Mouse (Mus musculus): Measurements from ENCODE around the gene Cadps2.

The Cadps2 gene

GRCm38 (mm10) chr6:23762204-23762603 lies 77.0 kb downstream of the Cadps2 start:
- DNase-seq (ENCODE audit: low read depth, low spot score): no peak

DNA sequence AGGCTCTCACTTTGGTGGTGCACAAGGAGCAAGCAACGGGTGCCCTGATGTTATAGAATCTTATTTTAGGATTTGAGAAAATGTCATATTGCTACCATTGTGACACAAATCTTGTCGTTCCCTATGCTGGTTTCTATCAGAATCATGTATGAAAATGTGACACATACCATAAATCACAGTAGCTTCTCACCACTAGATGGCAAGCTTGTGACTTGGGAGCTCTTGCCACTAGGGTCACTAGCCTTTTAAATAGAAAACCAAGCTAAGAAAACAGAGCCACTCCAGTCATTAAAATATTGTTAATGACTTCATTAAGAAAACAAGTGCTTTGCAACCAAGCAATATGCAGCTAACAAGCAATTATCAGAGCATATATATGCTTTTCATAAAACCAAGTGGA lies 81.0 kb downstream of the Cadps2 start:
- DNase-seq (ENCODE audit: low read depth, low spot score): no peak

DNA sequence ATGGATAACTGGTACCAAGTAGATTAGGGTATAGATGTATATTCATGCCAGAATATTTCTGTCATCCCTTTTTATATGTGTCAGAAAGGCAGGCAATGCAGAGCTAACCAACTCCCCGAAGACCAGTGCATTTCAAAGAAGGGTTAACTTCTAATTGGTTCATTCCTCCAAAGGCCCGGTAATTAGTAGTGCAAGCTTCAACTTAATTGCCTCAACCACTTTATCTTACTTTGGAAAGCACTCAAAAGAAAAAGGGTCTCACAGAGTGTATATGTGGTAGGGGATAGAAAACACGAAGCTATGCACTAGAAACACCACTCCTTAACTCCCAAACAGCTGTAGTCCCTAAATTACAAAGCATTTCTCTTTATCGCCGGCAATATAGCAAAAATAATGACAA lies 90.4 kb downstream of the Cadps2 start:
- DNase-seq (ENCODE audit: low read depth, low spot score): no peak

DNA sequence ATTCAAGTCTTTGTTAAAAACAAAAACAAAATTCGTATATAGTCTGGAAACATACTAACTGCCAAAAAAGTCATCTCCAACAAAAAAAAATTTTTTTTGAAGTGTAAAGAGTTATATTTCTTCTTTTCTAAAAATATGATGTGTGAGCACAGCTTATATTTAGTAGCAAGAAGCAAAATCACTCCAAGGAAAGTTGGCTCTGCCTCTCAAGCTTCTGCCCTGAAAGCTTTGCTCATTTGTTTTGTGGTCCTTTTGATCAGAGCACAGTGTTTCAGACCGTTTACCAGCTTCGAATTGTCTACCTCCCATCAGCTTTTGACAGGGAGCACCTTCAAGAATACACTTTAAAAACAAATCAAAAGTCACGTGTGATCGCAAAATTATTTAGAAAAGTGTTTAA lies 99.2 kb downstream of the Cadps2 start:
- DNase-seq (ENCODE audit: low read depth, low spot score): no peak

- no peak for DNase-seq (ENCODE audit: low read depth, low spot score)
These were observed 106.5 kb downstream of the Cadps2 start for GRCm38 (mm10) chr6:23732750-23733149.

- DNase-seq (ENCODE audit: low read depth, low spot score): no peak
These were observed 110.6 kb downstream of the Cadps2 start for GRCm38 (mm10) chr6:23728620-23729019.

DNA sequence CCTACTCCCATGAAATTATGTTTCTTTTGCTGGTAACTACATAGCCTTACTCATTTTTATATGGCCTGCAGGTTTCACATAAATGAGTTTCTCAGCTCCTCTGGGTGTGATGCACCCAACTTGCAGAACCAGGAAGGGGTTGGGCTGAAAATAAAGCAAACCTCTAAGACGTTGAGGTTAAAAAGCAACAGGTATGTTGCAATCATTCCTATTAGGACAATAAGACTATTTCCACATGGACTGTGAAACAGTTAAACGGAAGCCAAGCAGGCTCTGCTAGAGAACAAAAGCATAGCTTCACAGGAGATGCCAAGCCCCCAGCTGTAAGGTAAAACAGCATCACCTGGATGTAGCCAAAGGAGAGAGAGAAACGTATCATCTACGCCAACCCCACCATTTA lies 115.5 kb downstream of the Cadps2 start:
- no peak for DNase-seq (ENCODE audit: low read depth, low spot score)

DNA sequence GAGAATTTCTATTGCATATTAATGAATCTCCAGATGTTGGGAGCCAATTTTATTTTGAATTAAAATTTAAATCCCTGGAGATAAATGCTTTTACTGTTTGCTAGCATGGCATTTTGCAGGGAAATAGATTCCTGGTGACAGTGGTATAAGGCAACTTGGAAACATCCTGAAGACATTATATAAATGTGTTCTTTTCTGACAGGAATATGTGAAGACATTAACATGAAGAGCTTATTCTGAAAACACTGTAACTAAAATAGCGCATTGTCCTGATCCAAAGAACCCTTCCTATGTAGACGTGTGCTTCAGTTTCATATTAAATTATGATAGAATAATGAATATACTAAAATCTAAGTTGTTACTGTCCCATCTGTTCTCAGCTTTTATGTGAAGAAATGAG lies 118.8 kb downstream of the Cadps2 start:
- no peak for DNase-seq (ENCODE audit: low read depth, low spot score)

DNA sequence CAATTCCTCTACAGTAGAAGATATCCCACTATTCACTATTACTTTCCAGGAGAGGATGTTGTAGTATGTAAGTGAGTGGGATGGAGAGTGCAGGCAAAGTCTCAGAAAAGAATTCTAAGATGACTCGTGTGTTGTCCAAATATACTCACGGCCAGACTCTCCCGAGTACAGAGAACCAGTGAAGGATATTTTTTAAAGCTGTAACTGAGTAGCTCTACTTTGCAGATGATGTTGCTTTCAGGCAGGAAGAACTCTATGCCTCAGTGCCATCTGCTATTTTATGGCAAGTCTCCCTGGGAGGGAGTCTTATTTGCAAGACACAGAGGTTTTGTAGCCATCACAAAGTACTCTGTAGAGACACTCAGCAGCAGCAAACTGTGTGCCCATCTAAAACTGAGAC lies 131.7 kb downstream of the Cadps2 start:
- no peak for DNase-seq (ENCODE audit: low read depth, low spot score)

- no peak for DNase-seq (ENCODE audit: low read depth, low spot score)
These were observed 138.3 kb downstream of the Cadps2 start for GRCm38 (mm10) chr6:23700879-23701278.

- no peak for DNase-seq (ENCODE audit: low read depth, low spot score)
These were observed 161.0 kb downstream of the Cadps2 start for GRCm38 (mm10) chr6:23678172-23678571.

- no peak for DNase-seq (ENCODE audit: low read depth, low spot score)
These were observed 184.2 kb downstream of the Cadps2 start, which contains the start of gene Rnf148 for GRCm38 (mm10) chr6:23655036-23655435. Gene Rnf148 (minus strand): TSS chr6:23655136.

DNA sequence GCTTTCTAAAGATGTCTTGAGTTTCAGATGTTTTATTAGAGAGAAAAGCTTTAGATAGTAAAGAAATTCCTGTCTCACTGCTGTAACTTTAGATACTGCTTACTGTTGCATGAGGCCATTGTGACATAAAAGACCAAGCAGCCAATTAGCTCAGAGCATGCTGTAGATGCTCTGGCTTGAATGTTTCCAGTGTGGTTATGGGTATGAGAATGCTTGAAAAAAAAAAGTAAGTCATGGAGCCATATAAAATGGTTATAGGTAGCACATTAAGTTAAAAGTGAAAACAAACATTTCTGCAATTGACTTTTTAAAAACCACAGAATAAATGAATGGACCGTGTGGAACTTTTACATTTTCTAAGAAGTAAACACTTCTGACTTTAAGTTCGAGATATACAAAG lies 189.0 kb downstream of the Cadps2 start, which contains the start of gene Rnf133:
Gene Rnf133 (minus strand): TSS at position 101 of the 400 bp plus-strand sequence.
- DNase-seq (ENCODE audit: low read depth, low spot score): no peak

DNA sequence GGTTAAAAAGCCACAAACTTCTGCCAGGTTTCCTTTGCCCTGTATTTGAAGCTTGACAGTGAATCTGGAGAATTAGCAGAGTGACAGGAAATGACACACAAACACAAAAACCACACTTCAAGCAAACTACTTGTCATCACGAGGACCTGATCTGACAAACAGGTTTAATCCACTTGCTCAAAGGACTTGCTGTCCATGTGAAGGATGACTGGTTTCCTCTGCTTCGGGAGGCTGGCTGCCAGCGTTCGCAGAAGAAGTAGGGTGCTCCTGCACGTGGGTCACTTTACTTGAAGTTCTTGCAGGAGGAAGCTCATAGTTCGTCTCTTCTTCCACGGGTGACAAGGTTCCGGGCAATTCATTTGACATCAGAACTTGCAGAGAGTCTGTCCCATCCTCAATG lies 190.5 kb downstream of the Cadps2 start:
- DNase-seq (ENCODE audit: low read depth, low spot score): no peak

- no peak for DNase-seq (ENCODE audit: low read depth, low spot score)
These were observed 191.5 kb downstream of the Cadps2 start for GRCm38 (mm10) chr6:23647627-23648247.

DNA sequence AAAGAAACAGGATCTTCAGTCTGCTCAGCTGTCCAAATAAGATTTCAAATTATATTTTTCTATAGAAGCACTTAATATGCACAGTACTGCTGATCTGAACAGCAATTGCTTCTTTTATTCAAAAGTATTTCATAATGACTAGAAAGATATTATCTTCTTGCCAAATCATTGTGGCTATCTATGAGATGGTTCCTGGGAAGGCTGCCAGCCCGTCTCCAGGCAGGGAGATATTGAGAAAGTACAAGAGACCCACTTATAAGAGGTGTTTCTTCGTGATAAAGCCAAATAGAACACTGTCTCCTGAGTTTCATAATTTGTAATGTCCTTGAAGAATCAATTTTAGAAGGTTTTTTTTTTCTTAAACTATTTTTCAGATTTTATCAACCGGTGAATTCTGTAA lies 202.1 kb downstream of the Cadps2 start:
- no peak for DNase-seq (ENCODE audit: low read depth, low spot score)

GRCm38 (mm10) chr6:23635208-23635607 lies 204.0 kb downstream of the Cadps2 start:
- DNase-seq (ENCODE audit: low read depth, low spot score): no peak

DNA sequence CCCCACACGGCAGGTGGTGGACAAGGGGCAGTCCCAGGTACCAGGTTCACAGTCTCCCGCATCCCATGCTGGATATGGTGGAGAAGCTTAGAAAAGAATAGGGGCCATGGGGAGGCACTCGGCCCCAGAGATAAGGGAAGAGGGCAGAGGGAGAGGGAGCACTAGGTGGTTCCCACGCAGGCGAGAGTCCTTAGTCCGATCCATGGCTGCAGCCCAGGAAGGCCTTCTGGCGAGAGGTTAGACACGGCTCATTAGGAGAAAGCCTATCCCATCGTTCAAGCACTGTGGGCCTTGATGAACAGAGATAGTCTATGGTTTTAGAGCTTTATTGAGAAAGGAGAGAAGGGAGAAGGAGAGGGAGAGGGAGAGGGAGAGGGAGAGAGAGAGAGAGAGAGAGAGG lies 205.2 kb downstream of the Cadps2 start:
- no peak for DNase-seq (ENCODE audit: low read depth, low spot score)

GRCm38 (mm10) chr6:23630465-23630864 lies 208.8 kb downstream of the Cadps2 start:
- no peak for DNase-seq (ENCODE audit: low read depth, low spot score)

DNA sequence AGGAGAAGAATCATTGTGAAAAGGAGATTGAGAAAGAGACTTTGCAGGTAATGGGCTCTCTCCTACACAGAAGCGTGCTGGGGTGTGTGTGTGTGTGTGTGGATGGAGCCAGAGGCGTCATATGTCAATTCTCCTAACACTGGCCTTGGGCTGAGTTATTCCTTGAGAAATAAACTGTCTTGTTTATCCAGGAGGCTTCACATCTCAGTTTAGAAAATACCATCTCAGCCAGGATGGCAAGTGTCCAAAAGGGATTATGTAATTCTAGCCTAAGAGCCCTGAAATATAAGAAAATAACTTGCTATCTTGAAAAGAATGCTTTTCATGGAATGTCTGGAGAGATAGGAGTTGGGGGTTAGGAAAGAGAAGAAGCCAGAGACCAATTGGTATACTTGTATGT lies 264.1 kb downstream of the Cadps2 start:
- no peak for DNase-seq (ENCODE audit: low read depth, low spot score)

DNA sequence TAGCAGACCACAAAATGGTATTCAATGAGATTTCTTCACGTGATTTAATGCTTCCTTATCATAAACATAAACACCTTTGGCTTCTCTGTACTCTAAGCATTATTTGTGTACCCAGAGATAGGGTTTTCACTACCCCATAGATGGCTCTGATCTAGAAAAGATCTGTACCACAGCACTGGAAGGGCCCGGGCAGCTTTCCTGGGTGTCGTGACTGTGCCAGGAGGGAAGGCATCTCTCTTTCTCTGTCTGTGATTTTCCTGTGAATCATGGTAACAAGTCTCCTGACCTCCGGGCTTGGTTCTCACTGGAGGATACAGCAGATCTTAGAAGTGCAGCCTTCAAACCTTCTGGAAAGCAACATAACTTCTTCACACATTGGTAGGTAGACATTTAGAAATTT lies 265.5 kb downstream of the Cadps2 start:
- DNase-seq (ENCODE audit: low read depth, low spot score): no peak

GRCm38 (mm10) chr6:23572401-23572800 lies 266.8 kb downstream of the Cadps2 start:
- no peak for DNase-seq (ENCODE audit: low read depth, low spot score)

DNA sequence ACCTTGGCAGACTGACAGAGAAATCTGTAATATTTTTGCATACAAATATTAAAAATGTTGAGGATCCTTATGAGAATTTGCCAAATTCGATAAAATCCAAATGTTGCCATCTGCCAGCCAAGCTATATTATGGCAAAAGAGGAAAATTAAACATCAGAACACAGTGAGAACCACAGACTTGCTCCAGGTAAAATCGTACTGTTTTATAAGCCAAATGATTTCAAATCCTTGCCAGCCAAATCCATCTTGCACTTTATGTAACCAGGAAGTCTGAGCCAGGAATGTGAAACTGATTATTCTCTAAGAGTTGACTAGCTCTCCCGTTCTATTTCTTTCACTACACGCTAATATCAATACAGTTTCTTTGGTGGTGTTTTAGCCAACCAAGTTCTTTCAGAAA lies 269.5 kb downstream of the Cadps2 start:
- DNase-seq (ENCODE audit: low read depth, low spot score): no peak

DNA sequence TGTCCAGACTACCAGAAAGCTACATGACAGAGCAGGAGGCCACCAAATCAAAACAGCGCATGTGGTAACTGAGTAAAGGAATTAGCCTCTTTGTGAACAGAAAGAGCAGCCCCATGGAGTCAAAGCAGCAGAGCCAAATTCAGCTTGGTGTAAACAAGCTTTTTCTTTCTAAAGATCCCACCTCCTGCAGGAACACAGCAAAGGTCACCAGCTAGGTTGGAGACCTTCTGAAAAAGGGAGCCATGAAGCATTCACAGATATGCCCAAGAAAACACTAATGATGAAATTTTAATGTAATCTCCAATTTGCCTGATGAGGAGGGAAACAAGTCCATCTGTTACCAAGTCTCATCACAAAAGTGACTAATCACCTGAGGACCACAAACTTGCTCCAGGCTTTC lies 270.5 kb downstream of the Cadps2 start:
- DNase-seq (ENCODE audit: low read depth, low spot score): no peak

All from CD4-positive helper T cell, adult 2 months (primary cell).